Mouse (Mus musculus): ENCODE measurements around the gene Gorasp1. TPM values are rescaled to one million over a fixed set of nuclear protein-coding genes. Genes with fewer than 3 reads are reported as not detected.
A peak's percentile ranks its signal among the peaks of the same experiment; 100 is the strongest.

Gene Gorasp1
- total RNA-seq, 2 experiments from 2014 or later, result 5.1 to 7.9 TPM

DNA sequence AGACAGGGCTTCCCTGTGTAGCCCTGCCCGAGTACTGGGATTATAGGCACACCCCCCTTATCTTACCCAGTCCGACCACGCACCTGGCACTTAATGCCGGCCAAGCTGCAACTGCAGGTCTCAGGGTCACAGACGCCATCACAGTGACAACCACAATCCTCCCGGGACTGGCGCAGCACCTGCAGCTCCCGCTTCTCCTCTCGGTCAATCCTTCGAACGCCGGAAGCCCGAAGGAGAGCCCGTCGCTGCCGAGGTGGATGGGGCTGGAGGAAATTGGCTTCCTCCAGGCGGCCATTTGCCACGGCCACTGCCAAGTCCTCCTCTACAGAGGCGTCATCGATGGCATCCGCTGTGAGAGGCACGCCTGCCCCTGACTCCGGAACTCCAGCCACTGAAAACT lies 35.9 kb upstream of the Gorasp1 start:
- no peak for ATAC-seq (replicated peaks; ENCODE audit: poor library complexity)

DNA sequence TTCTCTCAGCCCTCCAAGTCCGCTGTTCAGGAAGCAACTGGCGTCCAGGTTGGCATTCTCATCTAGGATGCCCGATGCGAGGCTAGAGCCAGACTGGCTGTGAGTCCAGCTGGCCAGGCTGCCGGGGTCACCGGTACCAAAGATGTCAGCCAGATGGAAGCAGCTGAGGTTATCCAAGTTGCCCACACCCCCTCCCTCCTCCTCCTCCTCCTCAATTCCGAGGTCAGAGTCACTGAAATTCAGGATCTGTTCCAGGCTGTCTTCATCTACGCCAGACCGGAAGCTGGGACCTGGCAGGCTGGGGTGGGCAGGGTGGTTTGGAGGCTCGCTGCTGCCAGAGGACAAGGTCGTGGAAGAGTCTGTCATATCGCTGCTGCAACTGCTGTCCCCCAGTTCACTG lies 35.2 kb upstream of the Gorasp1 start:
- no peak for ATAC-seq (replicated peaks; ENCODE audit: poor library complexity)

DNA sequence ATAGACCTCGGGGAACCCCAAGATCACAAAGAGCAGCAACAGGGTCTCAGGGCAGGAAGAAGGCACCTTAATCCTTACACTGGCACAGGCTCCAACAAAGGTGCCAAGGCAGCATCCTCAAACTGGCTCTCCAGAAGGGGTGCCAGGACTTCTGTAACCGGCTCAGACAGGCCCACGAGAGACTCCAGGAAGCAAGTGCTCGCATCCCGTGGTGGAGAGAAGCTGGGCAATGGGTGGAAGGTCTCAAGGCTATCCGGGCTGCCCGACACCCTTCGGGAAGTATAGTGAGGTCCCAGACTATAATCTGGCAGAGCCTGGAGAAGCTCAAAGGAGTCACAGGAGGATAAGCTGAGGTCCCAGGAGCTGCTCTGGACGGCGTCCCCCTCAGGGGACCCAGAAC lies 34.8 kb upstream of the Gorasp1 start:
- ATAC-seq (replicated peaks; ENCODE audit: poor library complexity), result no peak

DNA sequence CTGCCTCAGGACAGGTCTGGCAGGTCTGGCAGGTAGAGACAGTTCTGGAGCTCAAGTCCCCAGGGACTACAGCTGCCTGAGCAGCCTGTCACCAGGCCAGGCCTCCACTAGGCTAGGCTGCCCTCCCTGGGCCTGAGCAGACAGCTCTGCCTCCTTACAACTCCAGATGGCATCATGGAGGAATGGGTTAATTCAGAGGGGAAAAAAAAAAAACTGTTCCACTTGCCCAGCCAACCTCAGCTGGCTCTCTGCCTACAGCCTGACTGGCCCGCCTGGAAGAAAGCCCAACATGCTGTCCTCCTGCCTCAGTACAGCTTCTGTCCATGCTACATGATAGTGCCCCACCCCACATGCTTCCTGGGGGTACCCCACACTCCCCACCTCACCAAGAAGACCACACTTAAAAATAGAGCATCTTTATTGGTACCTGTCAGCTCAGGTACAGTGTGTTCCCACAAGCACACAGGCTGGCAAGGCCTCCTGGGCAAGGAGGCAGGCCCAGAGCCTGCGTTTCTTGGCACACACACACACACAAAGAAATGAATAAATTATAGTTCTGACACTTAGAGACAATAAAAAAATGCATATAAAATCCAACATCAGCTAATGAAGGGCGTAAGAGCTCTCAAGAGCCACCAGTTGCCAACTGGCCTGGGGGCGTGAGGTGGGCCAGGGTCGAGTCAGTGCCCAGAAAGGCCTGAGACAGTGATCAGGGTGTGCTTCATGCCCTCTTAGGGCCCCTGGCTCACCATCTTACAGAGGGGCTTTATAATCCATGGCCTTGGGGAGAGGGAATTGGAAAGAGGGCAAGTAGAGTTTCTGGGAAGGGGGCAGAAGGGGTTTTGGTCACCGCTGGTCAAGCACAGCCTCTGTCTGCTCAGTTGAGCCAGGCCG lies 33.6 kb upstream of the Gorasp1 start:
- ATAC-seq (replicated peaks; ENCODE audit: poor library complexity), result no peak

DNA sequence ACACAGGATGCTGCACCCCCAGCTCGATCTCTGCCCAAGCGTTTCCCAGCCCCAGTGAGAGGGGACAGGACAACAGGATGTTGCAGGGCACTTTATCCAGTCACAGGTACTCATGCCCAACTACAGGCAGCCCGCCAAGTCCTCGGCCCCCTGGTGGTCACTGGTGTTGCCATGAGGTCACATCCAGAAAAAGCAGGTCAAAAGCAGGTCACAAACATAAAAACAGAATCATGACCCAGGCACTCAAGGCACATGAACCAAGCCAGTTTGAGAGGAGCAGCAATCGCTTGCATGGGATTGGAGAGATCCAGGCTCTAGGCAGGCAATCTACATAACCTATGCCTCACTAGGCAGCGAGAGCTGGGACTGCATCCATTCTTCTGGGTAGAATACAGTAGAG lies 32.9 kb upstream of the Gorasp1 start:
- peak; percentile 54 for ATAC-seq (replicated peaks; ENCODE audit: poor library complexity)

DNA sequence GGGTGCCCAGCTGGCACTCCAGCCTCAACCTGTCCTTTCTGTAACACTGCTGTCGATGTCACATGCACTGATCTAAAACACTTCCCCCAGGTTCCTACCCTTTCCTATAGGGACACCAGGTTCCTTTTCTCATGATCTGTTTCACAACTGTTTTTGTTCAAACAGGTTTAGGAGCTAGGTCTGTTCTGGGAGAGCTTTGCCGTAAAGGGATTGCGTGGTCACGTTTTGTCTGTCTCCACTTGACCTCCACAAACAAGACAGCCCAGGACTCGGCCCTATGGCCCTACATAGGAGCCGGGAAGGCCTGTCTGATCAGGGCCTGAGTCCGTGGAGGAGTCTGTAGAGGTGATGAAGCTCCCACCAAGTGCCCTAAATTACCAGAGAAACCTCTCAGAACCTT lies 32.4 kb upstream of the Gorasp1 start:
- no peak for ATAC-seq (replicated peaks; ENCODE audit: poor library complexity)

DNA sequence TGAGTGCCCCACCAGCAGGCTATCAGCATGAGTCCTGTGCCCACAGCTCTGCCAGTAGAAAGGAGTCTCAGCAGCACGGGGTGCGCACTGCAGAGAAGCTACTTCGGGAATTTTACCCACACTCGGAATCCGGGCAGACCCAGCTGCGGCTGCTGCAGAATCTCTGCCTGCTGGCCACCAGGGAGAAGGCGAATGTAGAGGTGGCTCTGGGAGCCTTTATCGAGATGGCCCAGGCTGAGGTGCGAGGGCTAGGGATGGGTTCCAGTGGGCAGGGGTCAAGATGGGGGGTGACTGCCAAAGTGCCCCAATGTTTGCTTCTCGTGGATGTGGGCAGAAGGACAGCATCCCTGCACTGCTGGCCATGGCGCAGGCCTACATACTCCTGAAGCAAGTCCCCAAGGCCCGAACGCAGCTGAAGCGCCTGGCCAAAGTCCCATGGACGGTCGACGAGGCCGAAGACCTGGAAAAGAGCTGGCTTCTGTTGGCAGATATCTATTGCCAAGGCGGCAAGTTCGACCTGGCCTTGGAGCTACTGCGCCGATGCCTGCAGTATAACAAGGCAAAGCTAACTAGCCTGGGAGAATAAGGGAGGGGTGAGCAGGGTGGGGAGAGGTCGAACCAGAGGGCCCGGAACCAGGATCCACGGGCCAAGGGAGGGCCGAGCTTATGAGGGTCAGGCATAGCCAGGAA lies 29.0 kb upstream of the Gorasp1 start:
- ATAC-seq (replicated peaks; ENCODE audit: poor library complexity), result no peak

DNA sequence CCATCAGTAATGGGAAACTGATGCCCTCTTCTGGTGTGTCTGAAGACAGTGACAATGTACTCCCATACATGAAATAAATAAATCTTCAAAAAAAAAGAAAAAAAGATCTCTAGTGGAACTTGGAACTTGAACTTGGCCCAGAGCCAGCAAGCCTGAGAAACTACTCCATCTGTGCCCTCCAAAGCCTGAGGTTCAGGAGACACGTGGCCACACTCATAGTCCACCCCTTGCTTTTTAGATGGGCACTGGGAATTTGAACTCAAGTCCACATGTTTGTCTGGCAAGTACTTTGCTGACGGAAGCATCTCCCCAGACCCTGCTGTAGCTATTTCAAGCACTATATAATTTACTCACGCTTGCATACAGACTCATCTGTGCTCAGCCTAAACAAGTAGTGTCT lies 27.8 kb upstream of the Gorasp1 start:
- no peak for ATAC-seq (replicated peaks; ENCODE audit: poor library complexity)

DNA sequence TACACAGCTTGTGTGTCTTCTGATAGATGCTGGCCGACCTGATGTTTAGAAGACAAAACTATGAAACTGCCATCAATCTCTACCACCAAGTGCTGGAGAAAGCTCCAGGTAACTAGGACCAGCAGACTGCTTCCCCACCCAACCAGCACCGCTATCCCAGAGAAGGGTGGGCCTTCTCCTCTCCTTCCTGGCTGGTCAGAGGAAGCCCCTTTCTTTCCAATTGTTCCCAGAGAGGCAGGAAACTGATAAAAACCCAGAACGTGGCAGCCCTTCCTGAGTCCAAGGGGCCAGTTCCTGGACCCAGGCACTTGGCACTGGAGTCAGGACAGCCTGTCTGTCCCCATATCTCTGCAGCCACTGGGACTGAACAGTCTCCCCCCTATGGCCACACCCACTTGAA lies 26.8 kb upstream of the Gorasp1 start:
- no peak for ATAC-seq (replicated peaks; ENCODE audit: poor library complexity)

DNA sequence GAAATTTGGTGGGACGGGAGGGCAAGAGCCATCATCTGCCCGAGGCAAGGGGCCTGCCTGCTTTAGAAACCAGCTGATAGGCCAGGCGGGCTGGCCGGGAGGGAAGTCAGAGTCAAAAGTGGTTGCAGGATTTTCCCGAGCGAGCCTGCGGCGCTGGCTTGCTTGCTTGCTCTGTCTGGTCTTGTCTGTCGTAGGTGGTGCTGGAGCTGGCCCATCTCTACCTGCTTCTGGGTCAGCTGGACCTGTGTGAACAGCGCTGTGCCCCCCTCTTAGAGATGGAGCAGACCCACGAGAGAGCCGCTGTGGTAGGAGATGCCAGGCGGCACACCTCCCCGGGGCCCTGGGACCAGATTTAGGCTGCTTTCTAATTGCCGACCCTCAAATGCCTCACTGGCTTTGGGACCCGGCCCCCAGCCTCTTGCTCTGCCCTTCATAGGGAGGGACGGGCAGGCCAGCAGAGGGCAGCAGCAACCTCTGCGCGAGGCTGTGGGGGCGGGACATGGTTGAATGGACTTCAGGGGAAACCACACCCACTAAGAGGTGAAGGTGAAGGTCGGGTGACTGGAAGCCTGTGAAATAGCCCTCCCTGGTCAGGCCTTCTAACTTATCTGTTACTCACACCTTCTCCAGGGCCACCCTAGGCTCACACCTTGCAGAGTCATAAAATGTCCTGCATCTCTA lies 25.8 kb upstream of the Gorasp1 start:
- ATAC-seq (replicated peaks; ENCODE audit: poor library complexity), result peak; percentile 97

DNA sequence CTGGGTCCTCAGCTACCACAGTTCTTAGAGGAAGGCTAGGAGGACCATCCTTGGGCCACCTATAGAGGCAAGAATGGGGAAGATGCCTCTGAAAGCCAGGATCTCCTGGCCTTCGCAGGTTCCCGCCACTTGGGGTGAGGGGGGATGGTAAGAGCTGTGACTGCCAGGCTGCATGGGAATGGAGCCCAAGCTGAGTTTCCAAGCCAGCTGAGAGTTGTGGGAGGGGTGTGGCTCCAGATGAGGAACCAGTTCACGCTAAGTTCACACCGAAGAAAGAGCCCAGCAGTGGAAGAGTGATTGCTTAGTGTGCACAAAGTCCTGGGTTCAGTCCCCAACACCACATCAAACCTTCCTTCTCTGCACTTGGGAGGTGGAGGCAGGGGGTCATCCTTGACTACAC lies 24.9 kb upstream of the Gorasp1 start:
- ATAC-seq (replicated peaks; ENCODE audit: poor library complexity), result no peak; the same call in 1 of the 2 replicates

DNA sequence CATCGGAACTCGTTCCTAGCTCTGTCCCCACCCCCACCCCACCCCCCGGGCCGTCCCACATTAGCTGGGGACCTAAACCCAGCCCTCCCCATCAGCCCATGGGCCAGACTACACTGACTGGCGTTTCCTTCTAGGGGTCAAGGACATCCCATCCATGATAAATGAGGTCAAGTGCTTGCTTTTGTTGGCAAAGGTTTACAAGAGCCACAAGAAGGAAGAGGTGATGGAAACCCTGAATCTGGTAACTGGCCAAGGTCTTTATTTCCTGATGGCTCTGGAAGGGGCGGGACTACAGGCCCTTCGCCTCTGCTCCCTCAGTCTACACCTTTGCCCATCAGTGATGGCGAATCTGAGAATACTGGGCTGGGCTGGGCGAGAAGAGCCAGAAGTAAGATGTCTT lies 21.5 kb upstream of the Gorasp1 start:
- ATAC-seq (replicated peaks; ENCODE audit: poor library complexity), result no peak

DNA sequence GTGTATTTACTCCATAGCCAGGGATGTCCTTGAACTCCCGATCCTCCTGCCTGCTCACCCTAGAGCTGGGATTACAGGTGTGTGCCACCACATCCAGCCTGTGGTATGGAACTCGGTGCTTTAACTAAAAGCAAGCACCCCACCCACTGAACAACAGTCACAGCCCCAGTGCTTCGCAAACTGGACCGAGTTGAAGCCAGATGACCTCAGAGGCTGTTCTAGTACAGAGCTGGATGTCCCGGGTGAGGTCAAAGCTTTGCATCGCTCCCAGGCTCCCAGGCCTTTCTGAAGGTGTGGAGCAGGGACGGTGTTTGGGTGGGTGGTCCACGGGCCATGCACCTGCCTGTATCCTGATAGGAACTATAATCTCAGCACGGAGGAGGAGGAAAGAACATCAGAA lies 14.0 kb upstream of the Gorasp1 start:
- ATAC-seq (replicated peaks; ENCODE audit: poor library complexity), result no peak

DNA sequence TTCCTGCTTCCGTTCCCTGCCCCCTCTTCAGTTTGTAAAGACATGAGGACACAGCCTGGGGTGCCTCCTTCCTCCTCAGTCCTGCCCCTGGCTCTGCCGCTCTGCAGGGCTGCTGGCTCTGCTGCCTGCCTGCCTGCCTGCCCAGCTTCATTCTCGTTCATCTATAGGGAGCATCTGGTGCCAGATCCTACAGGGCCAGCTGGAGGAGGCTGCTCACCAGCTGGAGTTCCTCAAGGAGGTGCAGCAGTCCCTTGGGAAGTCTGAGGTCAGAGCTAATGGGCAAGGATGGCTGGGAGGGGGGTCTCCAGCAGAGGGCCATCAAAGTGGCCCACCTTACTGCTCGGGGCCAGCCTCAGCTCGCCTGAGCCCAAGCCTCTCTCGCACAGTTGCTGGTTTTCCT lies 13.1 kb upstream of the Gorasp1 start:
- no peak for ATAC-seq (replicated peaks; ENCODE audit: poor library complexity)

DNA sequence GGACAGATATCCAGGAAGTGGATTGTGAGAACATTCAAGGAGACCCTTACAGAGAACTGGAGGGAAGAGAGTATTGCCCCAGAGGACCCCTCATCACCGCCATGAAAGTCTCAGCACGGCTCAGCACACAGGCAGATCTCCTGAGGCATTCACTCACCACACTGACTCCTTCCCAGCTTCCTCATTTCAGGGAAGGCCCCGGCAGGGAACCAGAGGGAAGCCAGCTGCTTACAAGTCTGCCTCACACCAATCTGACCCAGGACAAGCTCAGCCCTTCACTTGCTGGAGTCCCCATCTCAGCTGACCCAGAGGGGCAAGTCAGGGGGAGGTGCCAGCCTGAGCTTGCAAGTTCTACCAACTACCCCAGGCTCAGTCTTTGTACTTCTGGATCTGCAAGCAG lies 11.4 kb upstream of the Gorasp1 start:
- peak; percentile 81 for ATAC-seq (replicated peaks; ENCODE audit: poor library complexity)

DNA sequence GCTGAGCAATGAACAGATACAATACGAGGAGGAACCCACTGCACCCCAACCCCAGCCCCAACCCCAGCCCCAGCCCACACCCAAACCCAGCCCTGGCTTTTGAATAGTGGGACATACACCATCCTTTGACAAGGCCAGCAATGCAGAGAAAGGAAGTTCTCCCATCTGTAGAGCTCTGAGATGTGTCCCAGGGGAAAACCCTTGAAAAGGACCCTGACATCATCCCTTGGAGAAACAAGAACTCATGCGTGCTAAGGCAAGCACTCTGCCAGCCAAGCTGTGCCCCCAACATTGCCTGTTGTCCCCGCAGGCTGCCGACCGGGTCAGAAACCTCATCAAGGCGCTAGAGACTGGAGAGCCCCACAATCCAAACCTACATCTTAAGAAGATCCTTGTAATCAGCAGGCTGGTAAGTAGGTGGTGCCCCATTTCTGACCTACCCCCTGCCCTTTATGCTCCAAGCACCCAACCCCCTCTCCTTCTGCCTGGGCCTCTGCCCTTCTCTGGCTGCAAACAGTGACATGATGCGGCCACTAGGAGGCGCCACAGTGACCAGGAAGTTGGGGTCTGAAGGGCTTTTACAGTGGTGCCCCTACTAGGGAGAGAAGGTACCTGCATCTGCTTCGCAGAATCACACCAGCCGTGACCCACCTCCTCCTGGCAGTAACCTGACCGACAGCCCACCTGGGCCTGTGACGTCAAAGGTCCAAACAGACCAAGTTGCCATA lies 8.0 kb upstream of the Gorasp1 start:
- ATAC-seq (replicated peaks; ENCODE audit: poor library complexity), result peak; percentile 65

DNA sequence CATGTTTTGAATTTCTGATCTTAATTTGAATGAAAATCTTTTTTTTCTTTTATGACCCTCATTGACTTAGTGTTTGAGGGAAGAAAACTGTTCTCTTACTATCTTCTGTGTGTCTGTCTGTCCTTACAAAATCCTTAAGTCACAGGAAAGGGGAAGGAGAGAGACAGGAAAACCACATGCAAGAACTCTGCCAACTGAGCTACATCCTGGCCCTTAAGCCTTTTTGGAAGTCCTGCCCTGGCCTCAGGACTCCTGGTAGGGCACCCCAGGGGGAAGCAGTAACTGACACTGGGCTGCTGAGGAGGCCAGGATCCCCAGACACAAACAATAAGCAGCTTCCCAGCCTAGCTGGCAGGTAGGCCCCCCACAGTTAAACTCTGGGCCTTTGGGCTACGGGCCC lies 6.0 kb upstream of the Gorasp1 start:
- peak; percentile 67 for ATAC-seq (replicated peaks; ENCODE audit: poor library complexity)

DNA sequence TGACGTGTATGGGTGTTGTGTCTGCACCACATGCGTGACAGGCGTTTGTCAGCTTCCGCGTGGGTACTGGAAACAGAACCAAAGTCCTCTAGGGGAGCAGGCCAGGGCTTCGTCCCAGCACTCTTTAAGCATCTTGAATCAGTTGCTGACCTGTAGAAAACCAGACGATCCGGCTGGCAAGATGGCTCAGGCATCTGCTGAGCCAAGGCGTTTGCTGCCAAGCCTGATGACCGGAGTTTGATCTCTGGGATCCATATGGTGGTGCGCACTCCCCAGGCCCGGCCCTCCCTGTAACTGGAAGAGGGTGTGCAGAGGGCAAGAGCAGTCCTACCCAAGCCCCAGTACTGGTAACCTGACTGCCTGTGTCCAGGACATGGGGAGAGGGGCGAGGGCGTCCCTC lies 4.5 kb upstream of the Gorasp1 start:
- ATAC-seq (replicated peaks; ENCODE audit: poor library complexity), result no peak

DNA sequence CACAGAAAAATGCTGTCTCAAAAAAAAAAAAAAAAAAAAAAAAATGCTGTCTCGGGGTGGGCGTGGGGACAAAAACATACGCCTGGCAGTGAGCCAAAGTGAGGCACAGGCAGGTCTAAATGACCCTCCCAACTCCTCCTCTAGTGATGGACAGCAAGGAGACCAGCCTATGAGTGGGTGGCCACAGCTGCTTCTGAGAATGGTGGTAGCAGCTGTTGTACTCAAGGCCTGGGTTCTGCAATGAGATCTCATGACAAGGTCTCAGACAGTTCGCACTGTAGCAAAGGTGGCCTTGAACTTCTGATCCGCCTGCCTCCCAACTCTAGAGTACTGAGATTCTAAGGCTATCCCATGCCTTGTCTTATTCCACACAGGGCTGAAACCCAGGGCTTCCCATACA lies 4.0 kb upstream of the Gorasp1 start:
- no peak for ATAC-seq (replicated peaks; ENCODE audit: poor library complexity)

DNA sequence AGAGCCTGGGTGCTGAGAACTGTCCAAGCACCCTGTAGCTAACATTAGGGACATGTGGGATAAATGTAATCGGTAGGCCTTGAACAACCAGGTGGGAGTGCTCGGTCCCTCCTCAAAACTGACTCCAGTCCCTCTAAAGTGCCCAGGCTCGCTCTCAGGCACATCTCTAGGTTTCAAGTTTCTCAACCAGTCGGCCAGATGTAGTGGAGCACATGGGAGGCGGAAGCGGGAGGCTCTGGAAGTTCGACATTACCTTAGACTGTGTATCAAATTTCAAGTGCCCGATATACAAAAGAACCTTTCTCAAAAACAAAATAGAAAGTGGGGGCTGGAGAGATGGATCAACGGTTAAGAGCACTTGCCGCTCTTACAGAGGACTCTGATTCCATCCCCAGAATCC lies 2.3 kb upstream of the Gorasp1 start:
- ATAC-seq (replicated peaks; ENCODE audit: poor library complexity), result no peak

DNA sequence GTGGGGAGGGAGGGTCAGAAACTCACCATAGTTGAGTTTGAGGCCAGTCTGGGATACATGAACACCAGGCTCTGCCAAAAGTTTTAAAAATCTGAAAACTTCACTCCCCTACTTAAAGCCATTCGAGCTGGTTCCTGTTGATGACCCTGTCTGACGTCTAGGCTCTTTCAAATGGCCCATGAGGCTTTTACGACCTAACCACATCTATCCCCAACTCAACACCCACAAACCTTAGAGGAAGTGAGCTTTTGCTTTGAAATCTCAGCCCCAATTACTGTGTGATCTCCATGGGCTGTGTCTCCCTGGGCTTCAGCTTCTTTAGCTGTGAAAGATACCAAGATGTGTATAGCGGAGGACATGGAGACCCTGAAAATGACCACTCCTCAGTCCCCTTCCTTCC lies 1.1 kb upstream of the Gorasp1 start:
- peak; percentile 26; the same call in 1 of the 2 replicates for ATAC-seq (replicated peaks; ENCODE audit: poor library complexity)
